Mouse (Mus musculus): ENCODE results near the gene Klhl26. TPM values are rescaled to one million over a fixed set of nuclear protein-coding genes. Genes with fewer than 3 reads are reported as not detected.

Gene Klhl26
- total RNA-seq, 2 experiments from 2014 or later: 6.0 to 9.5 TPM

DNA sequence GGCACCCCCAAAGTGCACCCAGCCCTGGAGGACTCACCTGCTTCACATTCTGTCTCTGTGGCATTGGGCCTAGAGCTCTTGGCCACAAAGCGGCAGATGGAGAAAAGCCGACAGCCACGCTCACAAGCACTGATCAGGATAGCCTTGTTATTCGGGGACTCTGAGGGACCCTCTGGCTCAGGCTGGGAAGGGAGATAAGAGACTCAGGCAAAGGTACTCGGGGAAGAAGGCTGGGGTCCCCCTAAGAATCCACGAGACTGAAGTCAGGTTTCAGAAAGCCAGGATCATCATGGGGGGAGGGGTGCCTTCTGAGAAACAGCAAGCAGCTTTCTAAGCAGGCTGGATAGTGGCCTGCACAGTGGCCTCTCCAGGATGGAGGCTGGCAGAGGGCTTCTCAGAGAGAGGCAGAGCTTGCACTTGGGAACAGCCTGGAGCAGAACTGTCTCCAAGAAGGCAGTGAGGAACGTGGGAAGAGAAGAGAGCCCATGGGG, 9.5 kb upstream of the Klhl26 start:
- no peak for ATAC-seq (replicated peaks; ENCODE audit: low FRiP score, low TSS enrichment, poor library complexity, severe bottlenecking)

DNA sequence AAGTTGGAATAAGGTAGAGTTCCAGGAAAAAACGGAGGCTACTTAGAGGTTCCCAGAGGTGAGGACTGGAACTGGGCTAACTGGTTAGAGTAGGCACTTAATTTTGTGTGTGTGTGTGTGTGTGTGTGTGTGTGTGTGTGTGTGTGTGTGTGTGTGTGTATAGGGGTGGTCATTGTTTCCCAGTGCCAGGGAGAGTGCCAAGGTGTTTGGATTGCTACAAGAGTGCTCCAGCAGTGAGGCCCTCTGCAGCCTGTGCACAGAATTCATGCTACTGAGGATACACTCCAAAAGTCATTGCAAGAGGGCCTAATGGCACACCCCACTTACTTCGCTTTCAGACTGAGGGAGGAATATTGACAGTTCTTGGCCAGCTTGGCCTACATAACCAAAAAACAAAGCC, 6.2 kb upstream of the Klhl26 start:
- ATAC-seq (replicated peaks; ENCODE audit: low FRiP score, low TSS enrichment, poor library complexity, severe bottlenecking): no peak

DNA sequence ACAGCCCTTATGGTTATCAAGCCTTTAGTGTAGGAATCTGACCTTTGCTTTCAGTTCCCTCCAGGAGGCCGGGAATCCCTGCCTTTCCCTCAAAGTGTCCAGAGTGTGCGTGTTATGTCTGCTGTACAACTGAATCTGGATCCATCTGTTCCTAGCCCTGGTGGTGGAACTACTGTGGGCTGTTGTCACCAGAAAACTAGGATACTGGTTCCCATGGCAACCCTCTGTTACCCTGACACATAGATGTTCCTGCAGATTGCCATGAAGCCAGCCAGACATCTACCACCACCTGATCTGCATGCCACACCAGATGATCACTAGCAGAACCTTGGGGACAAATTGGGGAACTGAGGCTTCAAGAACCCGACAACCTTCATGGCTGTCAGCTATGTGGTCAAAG, 5.1 kb upstream of the Klhl26 start:
- ATAC-seq (replicated peaks; ENCODE audit: low FRiP score, low TSS enrichment, poor library complexity, severe bottlenecking): no peak

DNA sequence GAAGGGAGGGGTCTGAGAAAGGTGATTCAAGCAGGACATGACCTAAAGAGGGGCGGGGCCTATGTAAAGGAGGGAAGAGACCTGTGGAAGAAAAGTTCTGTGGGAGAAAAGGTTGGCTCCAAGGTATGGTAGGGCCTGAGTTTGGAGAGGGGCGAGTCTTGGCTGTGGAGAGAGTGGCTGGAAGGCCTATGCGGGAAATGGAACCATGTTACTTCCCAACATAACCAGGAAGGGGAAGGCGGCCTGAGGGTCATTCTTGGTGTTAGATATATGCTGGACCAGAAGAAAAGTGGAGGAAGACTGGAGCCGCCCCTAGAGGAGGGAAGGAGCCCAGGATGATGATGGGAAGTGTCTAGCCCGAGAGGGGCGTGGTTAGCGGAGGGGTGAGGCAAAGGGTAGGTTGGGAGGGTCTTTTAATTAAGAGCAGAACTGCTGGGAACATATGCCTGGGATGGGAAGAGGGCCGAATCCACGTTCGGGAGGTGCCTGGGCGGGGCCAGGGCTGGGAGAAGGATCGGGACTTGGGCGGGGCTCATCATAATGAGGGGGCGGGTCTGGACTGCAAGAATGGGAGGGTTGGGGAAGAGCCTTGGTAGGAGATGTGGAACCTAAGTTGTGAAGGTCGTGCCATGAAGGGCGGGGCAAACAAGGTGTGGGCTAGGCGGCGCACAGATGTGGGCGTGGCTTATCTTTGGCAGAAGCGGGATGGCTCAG, 658 bp upstream of the Klhl26 start:
- ATAC-seq (replicated peaks; ENCODE audit: low FRiP score, low TSS enrichment, poor library complexity, severe bottlenecking): peak; percentile 63

DNA sequence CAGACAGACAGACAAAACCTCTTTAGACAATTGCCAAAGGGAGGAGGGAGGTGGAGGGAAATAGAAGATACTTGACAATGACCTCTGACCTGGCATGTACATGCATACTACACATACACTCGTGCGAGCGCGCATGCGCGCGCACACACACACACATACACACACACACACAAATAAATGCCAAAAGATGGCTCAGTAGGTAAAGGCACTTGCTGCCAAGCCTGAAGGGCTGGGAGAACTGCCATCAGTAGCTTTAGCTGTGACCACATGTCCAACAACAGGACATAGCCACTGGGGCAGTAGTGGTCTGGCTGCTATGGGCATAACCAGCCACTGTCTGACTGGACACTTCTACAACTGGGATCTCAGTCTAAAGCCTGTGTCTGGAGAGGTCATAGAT, 4.9 kb downstream of the Klhl26 start:
- ATAC-seq (replicated peaks; ENCODE audit: low FRiP score, low TSS enrichment, poor library complexity, severe bottlenecking): no peak

DNA sequence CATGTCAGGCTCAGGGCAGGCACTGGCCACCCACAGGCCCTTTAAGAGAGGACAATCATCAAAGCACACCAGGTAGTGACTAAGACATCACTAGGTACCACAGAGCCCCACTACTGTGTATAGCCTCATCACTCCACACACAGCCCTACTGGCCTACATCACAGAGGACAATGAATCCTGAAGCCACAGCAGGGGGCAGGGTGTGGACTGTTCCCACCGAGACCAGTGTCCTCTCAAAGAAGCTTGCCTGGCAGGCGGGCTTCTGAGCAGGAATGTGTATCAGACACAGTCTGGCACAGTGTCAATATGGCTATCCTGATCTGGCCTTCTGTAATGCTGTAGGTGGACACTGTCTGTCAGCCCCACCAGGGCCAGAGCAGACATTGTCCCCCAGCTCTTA, 6.8 kb downstream of the Klhl26 start:
- ATAC-seq (replicated peaks; ENCODE audit: low FRiP score, low TSS enrichment, poor library complexity, severe bottlenecking): no peak

DNA sequence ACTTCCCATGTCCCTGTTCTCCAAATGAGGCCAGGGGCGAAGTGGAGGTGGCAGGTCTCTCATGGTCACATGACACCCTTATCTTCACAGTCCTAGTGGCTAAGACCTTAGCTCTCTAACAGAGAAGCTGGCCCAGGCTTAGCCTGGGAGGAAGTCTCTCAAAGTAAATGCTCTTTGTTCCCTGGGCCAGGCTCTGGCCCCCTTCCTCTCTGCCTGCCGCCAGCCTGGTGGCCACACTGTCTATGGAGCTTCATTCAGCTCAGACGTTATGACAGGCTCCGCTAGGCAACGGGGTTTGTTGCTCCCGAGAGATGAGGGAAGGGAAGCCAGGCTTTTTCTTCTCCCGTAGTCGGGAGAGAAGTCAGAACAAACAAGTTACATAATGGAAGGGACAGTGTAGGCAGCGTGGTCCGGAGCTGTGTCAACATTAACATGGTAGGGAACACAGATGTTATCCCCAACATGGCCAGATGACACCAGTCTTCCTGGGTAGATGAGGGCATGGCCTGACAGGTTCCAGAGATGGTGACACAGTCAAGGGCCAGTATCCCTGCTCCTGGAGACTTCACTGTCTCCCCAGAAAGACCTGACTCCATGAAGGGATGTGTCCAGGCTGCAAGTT, 7.4 kb downstream of the Klhl26 start:
- ATAC-seq (replicated peaks; ENCODE audit: low FRiP score, low TSS enrichment, poor library complexity, severe bottlenecking): no peak

DNA sequence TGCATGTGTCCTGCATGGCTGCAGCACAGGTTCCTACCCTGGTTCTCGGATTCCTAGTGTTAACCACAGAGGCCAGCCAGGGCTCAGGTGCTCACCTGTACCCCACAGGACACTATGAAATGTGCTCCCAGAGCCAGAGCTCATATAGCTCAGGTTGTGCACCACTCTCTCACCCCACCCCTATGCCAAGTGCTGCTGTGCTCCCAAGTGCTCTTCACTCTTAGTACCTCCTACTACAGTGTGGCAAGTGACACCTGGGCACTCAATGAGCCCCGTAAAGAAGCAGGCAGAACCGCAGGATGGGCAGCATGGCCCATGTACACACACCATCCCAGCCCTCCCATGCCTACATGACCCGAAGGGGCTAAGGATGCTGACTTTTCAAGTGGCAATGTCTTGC, 8.0 kb downstream of the Klhl26 start:
- ATAC-seq (replicated peaks; ENCODE audit: low FRiP score, low TSS enrichment, poor library complexity, severe bottlenecking): no peak

DNA sequence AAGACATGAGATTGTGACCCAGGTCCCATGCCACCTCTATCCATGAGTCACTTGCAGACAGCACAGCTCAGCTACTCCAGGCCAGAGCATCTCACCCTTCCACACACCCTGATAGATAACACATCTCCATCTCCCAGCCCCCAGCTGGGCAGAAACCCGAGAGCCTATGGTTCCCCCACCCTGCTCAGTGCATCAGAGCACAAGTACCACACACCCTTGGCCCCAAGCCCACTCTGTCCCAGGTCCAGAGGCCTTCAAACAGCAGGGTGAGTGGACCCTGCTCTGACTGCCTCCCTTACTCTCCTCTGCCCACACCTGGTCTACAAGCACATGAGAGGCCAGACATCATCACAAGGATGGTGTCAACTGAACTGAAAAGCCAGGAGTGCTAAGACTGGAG, 8.9 kb downstream of the Klhl26 start:
- no peak for ATAC-seq (replicated peaks; ENCODE audit: low FRiP score, low TSS enrichment, poor library complexity, severe bottlenecking)

DNA sequence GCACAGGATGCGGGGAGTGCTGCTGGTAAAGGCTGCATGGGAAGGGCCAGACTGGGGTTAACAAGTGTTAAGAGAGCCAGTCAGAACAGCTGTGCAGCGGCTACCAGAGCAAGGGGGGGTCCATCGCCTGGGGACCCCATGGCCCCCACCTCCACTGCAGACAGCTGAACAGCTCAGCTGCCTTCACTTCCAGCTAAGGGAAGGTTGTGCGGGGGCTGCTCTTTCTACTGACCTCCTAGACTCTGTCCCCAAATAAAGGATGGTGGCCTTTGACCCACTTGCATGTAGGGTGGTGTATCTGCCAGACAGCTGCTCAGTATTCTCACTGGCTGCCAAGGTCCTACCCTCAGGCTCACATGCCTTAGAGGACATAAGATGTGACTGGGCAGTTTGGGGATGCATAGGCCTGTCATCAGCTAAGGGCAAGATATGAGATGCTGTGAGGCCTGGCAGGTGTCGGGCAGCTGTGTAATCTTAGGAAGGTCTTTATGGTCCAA, 9.5 kb downstream of the Klhl26 start:
- ATAC-seq (replicated peaks; ENCODE audit: low FRiP score, low TSS enrichment, poor library complexity, severe bottlenecking): no peak

DNA sequence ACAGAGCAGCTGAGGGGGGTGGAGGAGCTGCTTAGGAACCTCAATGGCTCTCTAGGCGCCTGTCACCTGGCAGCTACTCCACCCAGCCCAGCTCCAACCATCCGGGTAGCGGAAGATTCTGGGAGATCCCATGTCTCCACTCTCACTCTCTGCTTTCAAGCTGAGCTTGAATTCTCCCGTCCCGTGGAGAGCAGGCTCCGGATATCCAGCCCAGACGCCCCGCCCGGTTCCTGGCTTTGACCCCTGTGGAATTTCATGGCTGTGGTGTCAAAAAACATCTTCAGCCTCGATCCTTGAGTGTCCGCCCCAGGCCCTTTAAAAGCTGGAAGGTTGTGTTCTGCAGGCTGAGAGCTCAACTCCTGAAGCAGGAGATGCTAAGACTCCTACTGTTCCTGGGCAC, 10.0 kb downstream of the Klhl26 start:
- ATAC-seq (replicated peaks; ENCODE audit: low FRiP score, low TSS enrichment, poor library complexity, severe bottlenecking): no peak

DNA sequence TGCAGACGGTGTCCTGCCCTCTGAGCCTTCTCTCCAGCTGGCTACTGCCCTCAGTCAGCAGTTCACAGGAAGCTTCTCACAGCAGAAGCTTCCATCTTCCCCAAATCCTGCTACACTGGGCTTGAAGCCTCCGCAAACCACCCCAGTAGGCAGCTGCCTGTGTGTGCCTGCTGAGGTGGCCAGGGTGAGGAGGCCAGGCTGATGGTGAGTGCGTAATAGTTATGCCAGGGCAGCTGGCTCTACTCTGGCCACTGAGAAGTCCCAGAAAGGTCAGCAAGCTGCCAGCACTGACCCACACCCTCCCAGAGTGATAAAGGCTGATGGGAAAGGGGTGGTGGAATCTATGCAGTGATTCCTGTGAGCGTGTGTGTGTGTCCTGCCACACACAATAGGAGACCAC, 10.5 kb downstream of the Klhl26 start:
- no peak for ATAC-seq (replicated peaks; ENCODE audit: low FRiP score, low TSS enrichment, poor library complexity, severe bottlenecking)

DNA sequence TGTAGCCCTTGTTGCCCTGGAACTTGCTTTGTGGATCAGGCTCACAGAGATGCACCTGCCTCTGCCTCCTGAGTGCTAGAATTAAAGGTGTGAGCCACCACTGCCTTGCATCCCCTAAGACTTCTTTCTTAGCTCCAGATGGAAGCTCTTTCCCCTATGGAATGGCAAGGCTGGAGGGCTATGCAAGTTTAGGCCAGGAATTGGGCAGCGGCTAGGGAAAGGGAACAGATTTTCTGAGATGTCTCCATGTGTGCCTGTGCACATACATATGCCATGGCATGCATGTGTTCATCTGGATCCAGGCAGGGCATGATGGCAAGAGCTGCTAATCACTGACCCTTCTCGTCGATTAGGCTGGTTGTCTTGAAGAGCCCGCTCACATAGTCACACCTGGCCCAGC, 11.1 kb downstream of the Klhl26 start:
- ATAC-seq (replicated peaks; ENCODE audit: low FRiP score, low TSS enrichment, poor library complexity, severe bottlenecking): no peak

DNA sequence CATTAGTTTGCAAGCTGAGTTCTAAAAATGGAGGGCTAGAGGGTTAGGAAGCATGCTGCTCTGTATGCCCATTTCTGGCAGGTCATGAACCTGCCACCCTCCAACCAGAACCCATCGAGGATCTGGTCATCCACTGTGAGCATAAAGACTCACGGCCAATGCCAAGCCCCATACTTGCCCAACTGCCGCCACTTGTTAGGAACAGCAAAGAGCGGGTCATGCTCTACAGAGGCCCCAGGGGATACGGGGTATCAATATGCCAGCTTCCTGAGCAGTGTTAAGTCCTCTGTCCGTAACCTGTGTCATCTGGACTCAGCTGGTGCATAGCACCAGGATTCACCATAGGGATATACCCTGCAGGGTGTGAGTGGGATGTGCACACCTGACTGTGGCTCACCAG, 12.6 kb downstream of the Klhl26 start:
- ATAC-seq (replicated peaks; ENCODE audit: low FRiP score, low TSS enrichment, poor library complexity, severe bottlenecking): no peak

DNA sequence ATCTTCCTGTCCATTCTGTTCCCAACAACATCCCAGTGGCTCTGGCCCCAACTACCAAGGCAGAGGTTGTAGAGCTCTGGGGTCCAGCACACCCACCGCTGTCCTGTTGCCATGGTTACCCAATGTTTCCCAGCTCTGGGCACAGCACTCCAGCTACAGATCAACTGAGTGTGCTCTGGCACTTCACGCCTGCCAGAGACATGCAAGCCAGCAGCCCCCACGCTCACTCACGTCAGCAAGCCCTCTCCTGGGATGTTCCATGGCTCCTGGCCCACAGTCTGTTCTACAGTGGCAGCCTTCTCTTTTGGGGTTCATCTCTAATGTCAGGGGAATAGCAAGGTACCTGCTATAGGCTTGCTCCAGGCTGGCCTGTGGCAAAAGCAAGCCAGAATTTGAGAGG, 13.5 kb downstream of the Klhl26 start:
- no peak for ATAC-seq (replicated peaks; ENCODE audit: low FRiP score, low TSS enrichment, poor library complexity, severe bottlenecking)

DNA sequence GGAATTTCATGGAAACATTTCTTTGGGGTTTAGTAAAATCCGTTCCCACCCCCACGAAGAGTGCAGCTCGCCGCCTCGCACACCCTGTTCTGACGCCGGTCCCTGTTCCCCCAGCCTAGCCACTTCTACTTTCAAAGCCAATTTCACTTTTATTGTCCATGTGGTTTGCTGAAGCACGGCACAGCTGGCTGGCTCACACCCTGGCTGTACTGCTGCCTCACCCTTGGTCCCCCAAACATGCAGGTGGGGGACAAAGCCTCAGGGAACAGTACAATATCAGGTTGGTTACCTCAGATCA, 14.3 kb downstream of the Klhl26 start:
- no peak for ATAC-seq (replicated peaks; ENCODE audit: low FRiP score, low TSS enrichment, poor library complexity, severe bottlenecking)

DNA sequence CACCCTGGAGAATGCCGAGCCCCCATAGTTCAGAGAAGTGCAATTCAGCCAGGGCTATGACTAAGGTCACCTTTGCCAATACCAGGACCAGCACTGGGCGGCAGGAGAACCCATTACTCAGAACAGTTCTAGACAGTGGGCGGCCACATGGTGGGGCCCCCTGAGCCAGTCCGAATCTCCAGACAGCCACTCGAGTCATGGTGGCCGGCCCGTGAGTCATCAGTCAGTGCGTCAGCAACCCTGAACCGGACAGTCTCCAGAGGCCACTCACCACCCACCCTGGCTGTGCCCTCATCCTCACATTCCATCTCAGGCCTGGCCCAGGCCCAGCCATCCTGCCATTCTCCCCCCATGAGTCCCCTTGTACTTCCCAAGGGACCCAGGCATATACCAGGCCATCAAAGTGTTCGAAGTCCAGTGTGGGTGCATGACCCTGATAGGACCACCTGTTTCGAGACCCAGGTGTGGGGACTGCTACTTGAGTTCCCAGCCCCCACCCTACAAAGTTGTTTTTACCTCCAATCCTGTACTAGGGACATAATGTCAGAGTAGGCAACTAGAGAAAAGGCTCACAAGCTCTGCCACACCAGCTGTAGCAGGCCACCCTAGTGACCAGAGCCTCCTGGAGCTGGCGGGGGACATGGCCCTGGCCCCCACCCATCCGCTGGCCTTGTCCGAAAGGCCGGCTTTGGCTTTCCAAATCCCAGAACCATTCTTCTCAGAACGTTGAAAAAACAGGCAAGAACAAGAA, 14.8 kb downstream of the Klhl26 start:
- no peak for ATAC-seq (replicated peaks; ENCODE audit: low FRiP score, low TSS enrichment, poor library complexity, severe bottlenecking)

DNA sequence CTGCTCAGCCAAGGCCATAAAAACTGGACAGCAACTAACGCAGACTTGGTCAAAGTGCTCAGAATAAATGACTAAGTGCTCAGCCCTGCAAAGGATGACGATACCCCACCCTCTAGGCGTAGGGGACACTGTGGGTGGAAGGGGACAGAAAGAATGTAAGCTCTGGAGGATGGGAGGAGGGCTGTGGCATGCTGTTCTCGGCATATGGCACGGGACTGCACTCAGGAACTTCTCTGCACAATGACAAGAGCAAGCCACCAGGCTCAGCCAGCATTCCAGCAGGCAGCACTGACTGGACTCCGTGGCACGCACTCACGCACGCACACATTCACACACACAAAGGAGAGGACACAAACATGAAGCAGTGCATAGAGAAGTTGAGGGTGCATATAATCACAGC, 16.2 kb downstream of the Klhl26 start:
- ATAC-seq (replicated peaks; ENCODE audit: low FRiP score, low TSS enrichment, poor library complexity, severe bottlenecking): no peak

DNA sequence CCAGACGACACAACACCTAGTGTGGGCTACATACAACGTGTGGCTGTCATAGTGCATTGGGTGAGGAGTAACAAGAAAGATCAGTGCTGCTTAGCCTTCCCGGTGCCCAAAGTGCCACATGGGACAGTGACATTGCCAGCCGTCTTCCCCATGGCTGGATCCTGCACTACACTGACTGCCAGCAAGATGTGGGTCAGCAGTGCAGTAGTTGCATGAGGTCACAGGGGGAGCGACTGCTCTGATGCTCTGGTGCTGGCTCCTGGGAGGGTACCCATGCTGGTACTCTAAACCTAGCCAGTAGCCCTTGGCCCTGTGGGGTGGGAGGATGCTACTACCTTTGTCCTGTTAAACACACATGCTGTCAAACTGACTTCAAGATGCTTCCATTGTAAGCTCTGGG, 16.6 kb downstream of the Klhl26 start:
- ATAC-seq (replicated peaks; ENCODE audit: low FRiP score, low TSS enrichment, poor library complexity, severe bottlenecking): no peak

DNA sequence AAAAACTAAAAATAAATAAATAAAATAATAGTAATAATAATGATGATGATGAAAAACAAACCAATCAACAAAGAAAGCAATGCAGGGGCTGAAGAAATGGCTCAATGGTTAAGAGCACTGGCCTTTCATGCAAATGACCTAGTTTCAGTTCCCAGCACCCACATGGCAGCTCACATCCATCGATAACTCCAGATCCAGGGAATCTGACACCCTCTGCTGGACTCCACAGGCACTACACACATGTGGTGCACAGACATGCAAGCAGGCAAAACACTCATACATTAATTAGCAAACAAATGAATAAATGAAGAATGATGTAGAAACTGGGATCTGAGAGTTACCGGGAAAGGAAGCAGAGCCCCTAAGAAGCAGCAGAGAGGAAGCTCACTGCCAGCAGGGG, 17.1 kb downstream of the Klhl26 start:
- ATAC-seq (replicated peaks; ENCODE audit: low FRiP score, low TSS enrichment, poor library complexity, severe bottlenecking): no peak

DNA sequence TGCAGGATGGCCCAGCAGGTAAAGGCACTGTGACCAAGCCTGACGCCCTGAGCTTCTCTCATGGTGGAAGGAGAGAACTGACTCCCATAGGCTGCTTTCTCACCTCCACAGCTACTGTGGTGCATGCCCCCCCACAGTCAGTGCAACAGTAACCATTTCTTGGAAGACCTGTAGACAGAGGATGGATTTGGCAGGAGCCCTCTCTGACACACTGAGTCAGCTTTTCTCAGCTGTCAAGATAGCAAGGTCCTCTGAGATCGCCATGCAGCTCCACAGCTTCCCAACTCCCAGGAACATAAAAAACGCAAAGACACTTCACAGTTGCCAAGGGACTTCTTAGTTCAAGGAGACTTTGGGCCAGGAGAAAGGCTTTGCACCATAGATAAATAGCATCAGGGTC, 18.3 kb downstream of the Klhl26 start:
- ATAC-seq (replicated peaks; ENCODE audit: low FRiP score, low TSS enrichment, poor library complexity, severe bottlenecking): no peak

All from megakaryocyte-erythroid progenitor cell, adult 5-6 weeks (primary cell).